Mouse (Mus musculus): Measurements from ENCODE around the gene Ptprcap. TPM values are rescaled to one million over a fixed set of nuclear protein-coding genes. Genes with fewer than 3 reads are reported as not detected.

The Ptprcap gene
- polyA plus RNA-seq, 1 experiment from 2014 or later, result 0.82 TPM

GRCm38 (mm10) chr19:4171393-4172290 lies 18.2 kb downstream of the Ptprcap start:
- H3K27ac ChIP-seq (replicated peaks in 1 of 2; ENCODE audit: control insufficient read depth in 1 of 2, insufficient read depth in 1 of 2, low read depth in 2 of 2, low read length in 2 of 2), result peak overlapping the region; percentile 57 to 84
- no peaks in the 10 kb centered on the region for H3K27me3 ChIP-seq (ENCODE audit: control insufficient read depth, insufficient read depth, low read length)
- peak; percentile 18; the same call in 1 of the 2 replicates for ATAC-seq (ENCODE audit: insufficient number of reproducible peaks, insufficient read depth, low FRiP score, low read depth)
- peaks cover 36 to 55% of the 10 kb centered on the region in 2 experiments for H3K4me1 ChIP-seq (ENCODE audit: control insufficient read depth in 2 of 2, insufficient read depth in 2 of 2, low read length in 2 of 2)
- peak overlapping the region; percentile 47 for H3K9ac ChIP-seq (ENCODE audit: low read length)
- H3K4me3 ChIP-seq (ENCODE audit: control insufficient read depth in 1 of 2, insufficient read depth in 1 of 2, low read depth in 1 of 2, low read length in 2 of 2), result no peak overlapping the region
- WGBS, result 46% methylated on average over 13 of the region's 13 CpGs
- peak overlapping the region; percentile 26 for H3K4me2 ChIP-seq (ENCODE audit: low read length)
- no peaks in the 10 kb centered on the region for H3K36me3 ChIP-seq (ENCODE audit: control insufficient read depth, insufficient read depth, low read length)
- H3K9me3 ChIP-seq (ENCODE audit: control insufficient read depth, low read length), result no peaks in the 10 kb centered on the region

DNA sequence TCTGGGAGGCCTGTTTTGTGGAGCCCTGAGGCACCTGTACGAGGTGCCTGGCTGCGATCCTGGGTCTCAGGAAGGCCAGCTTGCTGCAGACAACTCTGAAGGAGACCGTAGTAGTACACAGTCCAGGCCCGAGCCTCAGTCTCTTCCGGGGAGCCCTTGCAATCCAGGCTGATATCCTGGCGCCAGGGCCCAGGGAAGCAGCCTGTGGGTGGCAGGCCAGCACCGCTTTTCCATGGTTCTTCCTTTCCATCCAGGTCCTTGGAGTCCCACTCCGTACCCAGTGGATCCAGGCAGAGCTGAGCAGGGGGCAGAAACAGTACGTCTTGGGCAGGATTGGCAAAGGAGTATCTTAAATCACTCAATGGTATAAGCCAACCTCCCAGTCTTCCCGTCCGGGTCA lies 19.5 kb downstream of the Ptprcap start:
- WGBS, result 60% methylated on average over 11 of the region's 11 CpGs
- no peak for ATAC-seq (ENCODE audit: insufficient number of reproducible peaks, insufficient read depth, low FRiP score, low read depth)
- Histone ChIP-seq H3K4me2 (ENCODE audit: low read length) (no peak overlapping the region), H3K27ac (replicated peaks in 1 of 2; ENCODE audit: control insufficient read depth in 1 of 2, insufficient read depth in 1 of 2, low read depth in 2 of 2, low read length in 2 of 2) (peak overlapping the region in 1 of 2 experiments; percentile 84; a peak in 2 of 4 replicates), H3K4me3 (ENCODE audit: control insufficient read depth in 1 of 2, insufficient read depth in 1 of 2, low read depth in 1 of 2, low read length in 2 of 2) (no peak overlapping the region), H3K9me3 (ENCODE audit: control insufficient read depth, low read length) (no peaks in the 10 kb centered on the region), H3K9ac (ENCODE audit: low read length) (peak overlapping the region; percentile 21; the same call in 1 of the 2 replicates), H3K27me3 (ENCODE audit: control insufficient read depth, insufficient read depth, low read length) (no peaks in the 10 kb centered on the region), H3K4me1 (ENCODE audit: control insufficient read depth in 2 of 2, insufficient read depth in 2 of 2, low read length in 2 of 2) (peaks cover 31 to 50% of the 10 kb centered on the region in 2 experiments), H3K36me3 (ENCODE audit: control insufficient read depth, insufficient read depth, low read length) (no peaks in the 10 kb centered on the region)

- peak within 1 kb of the TSS; percentile 24 to 25 for H3K4me3 ChIP-seq (ENCODE audit: control insufficient read depth in 1 of 2, insufficient read depth in 1 of 2, low read depth in 1 of 2, low read length in 2 of 2)
- H3K9me3 ChIP-seq (ENCODE audit: control insufficient read depth, low read length), result no peaks in the 10 kb centered on the region
- H3K4me1 ChIP-seq (ENCODE audit: control insufficient read depth in 2 of 2, insufficient read depth in 2 of 2, low read length in 2 of 2), result peaks cover 25 to 41% of the 10 kb centered on the region in 2 experiments
- H3K4me2 ChIP-seq (ENCODE audit: low read length), result peak within 1 kb of the TSS; percentile 65
- H3K27ac ChIP-seq (replicated peaks in 1 of 2; ENCODE audit: control insufficient read depth in 1 of 2, insufficient read depth in 1 of 2, low read depth in 2 of 2, low read length in 2 of 2), result peak within 1 kb of the TSS; percentile 46 to 73
- 4% methylated on average over 11 of the region's 11 CpGs for WGBS
- H3K27me3 ChIP-seq (ENCODE audit: control insufficient read depth, insufficient read depth, low read length), result no peaks in the 10 kb centered on the region
- ATAC-seq (ENCODE audit: insufficient number of reproducible peaks, insufficient read depth, low FRiP score, low read depth), result peak; percentile 65
- H3K36me3 ChIP-seq (ENCODE audit: control insufficient read depth, insufficient read depth, low read length), result no peaks in the 10 kb centered on the region
- H3K9ac ChIP-seq (ENCODE audit: low read length), result peak within 1 kb of the TSS; percentile 69
Measured at GRCm38 (mm10) chr19:4175368-4175947, 22.1 kb downstream of the Ptprcap start, which contains the start of gene Carns1. TSS of gene Carns1 (minus strand) at chr19:4175479.

GRCm38 (mm10) chr19:4180411-4180810 lies 27.0 kb downstream of the Ptprcap start:
- Histone ChIP-seq H3K27me3 (ENCODE audit: control insufficient read depth, insufficient read depth, low read length) (no peaks in the 10 kb centered on the region), H3K4me3 (ENCODE audit: control insufficient read depth in 1 of 2, insufficient read depth in 1 of 2, low read depth in 1 of 2, low read length in 2 of 2) (no peak overlapping the region), H3K9ac (ENCODE audit: low read length) (no peak overlapping the region), H3K36me3 (ENCODE audit: control insufficient read depth, insufficient read depth, low read length) (no peaks in the 10 kb centered on the region), H3K9me3 (ENCODE audit: control insufficient read depth, low read length) (no peaks in the 10 kb centered on the region), H3K27ac (replicated peaks in 1 of 2; ENCODE audit: control insufficient read depth in 1 of 2, insufficient read depth in 1 of 2, low read depth in 2 of 2, low read length in 2 of 2) (no peak overlapping the region), H3K4me1 (ENCODE audit: control insufficient read depth in 2 of 2, insufficient read depth in 2 of 2, low read length in 2 of 2) (peaks cover 14 to 15% of the 10 kb centered on the region in 2 experiments), H3K4me2 (ENCODE audit: low read length) (no peak overlapping the region)
- ATAC-seq (ENCODE audit: insufficient number of reproducible peaks, insufficient read depth, low FRiP score, low read depth), result no peak
- 81% methylated on average over 7 of the region's 7 CpGs for WGBS

GRCm38 (mm10) chr19:4181892-4182291 lies 28.5 kb downstream of the Ptprcap start:
- no peak overlapping the region for H3K4me3 ChIP-seq (ENCODE audit: control insufficient read depth in 1 of 2, insufficient read depth in 1 of 2, low read depth in 1 of 2, low read length in 2 of 2)
- no peaks in the 10 kb centered on the region for H3K27me3 ChIP-seq (ENCODE audit: control insufficient read depth, insufficient read depth, low read length)
- no peak overlapping the region for H3K27ac ChIP-seq (replicated peaks in 1 of 2; ENCODE audit: control insufficient read depth in 1 of 2, insufficient read depth in 1 of 2, low read depth in 2 of 2, low read length in 2 of 2)
- no peaks in the 10 kb centered on the region for H3K9me3 ChIP-seq (ENCODE audit: control insufficient read depth, low read length)
- H3K36me3 ChIP-seq (ENCODE audit: control insufficient read depth, insufficient read depth, low read length), result no peaks in the 10 kb centered on the region
- no peak for ATAC-seq (ENCODE audit: insufficient number of reproducible peaks, insufficient read depth, low FRiP score, low read depth)
- no peak overlapping the region for H3K9ac ChIP-seq (ENCODE audit: low read length)
- H3K4me1 ChIP-seq (ENCODE audit: control insufficient read depth in 2 of 2, insufficient read depth in 2 of 2, low read length in 2 of 2), result peaks cover 15 to 19% of the 10 kb centered on the region in 2 experiments
- no peak overlapping the region for H3K4me2 ChIP-seq (ENCODE audit: low read length)
- 48% methylated on average over 3 of the region's 3 CpGs for WGBS

GRCm38 (mm10) chr19:4183689-4184088 lies 30.3 kb downstream of the Ptprcap start:
- no peaks in the 10 kb centered on the region for H3K27me3 ChIP-seq (ENCODE audit: control insufficient read depth, insufficient read depth, low read length)
- no peaks in the 10 kb centered on the region for H3K36me3 ChIP-seq (ENCODE audit: control insufficient read depth, insufficient read depth, low read length)
- H3K9ac ChIP-seq (ENCODE audit: low read length), result no peak overlapping the region
- no peak overlapping the region for H3K27ac ChIP-seq (replicated peaks in 1 of 2; ENCODE audit: control insufficient read depth in 1 of 2, insufficient read depth in 1 of 2, low read depth in 2 of 2, low read length in 2 of 2)
- H3K9me3 ChIP-seq (ENCODE audit: control insufficient read depth, low read length), result no peaks in the 10 kb centered on the region
- no peak for ATAC-seq (ENCODE audit: insufficient number of reproducible peaks, insufficient read depth, low FRiP score, low read depth)
- peaks cover 24 to 28% of the 10 kb centered on the region in 2 experiments for H3K4me1 ChIP-seq (ENCODE audit: control insufficient read depth in 2 of 2, insufficient read depth in 2 of 2, low read length in 2 of 2)
- 90% methylated on average over 2 of the region's 2 CpGs for WGBS
- no peak overlapping the region for H3K4me2 ChIP-seq (ENCODE audit: low read length)
- no peak overlapping the region for H3K4me3 ChIP-seq (ENCODE audit: control insufficient read depth in 1 of 2, insufficient read depth in 1 of 2, low read depth in 1 of 2, low read length in 2 of 2)

DNA sequence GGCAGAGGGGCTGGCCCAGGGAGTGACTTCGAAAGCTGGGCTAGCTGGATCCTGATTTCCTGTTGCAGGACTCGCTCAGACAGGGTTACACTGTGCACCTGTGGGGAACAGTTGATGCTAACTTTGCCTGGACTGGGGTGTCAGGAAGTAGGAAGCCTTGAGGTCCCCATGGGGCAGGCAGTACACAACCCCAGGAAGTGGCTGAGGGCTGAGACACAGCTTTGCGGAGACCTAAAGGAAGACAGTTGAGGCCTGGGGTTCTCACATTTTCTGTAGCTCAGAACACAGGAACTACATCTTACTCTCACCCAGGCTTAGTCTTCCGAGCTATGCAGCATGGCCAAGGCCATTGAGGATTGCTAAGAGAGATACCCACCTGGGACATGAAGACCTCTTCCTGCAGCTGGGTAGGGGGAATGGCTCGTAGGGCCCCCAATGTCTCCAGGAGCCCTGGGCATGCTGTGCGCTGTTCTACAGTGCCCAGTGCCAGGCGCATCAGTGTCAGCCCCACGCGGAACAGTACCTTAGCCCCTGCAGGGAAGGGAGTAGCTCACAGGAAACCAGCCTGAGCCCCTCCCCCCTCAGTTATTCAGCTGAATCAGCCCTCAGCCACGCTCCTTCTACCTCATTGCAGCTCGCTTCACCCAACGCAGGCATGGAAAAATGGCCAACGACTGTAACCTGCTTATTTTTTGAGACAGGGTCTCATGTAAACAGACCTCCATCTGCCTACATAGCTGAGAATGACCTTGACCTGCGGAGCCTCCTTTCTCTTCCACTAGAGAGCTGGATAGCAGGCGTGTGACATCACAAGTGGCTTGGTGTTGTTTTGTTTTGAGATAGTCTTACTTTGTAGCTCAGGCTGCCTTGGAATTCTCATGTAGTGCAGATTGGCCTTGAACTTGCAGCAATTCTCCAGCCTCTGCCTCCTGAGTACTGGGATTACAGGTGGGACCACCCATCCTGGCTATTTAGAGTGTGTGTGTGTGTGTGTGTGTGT lies 31.9 kb downstream of the Ptprcap start:
- Histone ChIP-seq H3K4me3 (ENCODE audit: control insufficient read depth in 1 of 2, insufficient read depth in 1 of 2, low read depth in 1 of 2, low read length in 2 of 2) (no peak overlapping the region), H3K9ac (ENCODE audit: low read length) (no peak overlapping the region), H3K9me3 (ENCODE audit: control insufficient read depth, low read length) (no peaks in the 10 kb centered on the region), H3K36me3 (ENCODE audit: control insufficient read depth, insufficient read depth, low read length) (no peaks in the 10 kb centered on the region), H3K4me2 (ENCODE audit: low read length) (peak overlapping the region; percentile 16; the same call in 1 of the 2 replicates), H3K27ac (replicated peaks in 1 of 2; ENCODE audit: control insufficient read depth in 1 of 2, insufficient read depth in 1 of 2, low read depth in 2 of 2, low read length in 2 of 2) (peak overlapping the region; percentile 2 to 42; a peak in 2 of 4 replicates), H3K27me3 (ENCODE audit: control insufficient read depth, insufficient read depth, low read length) (no peaks in the 10 kb centered on the region), H3K4me1 (ENCODE audit: control insufficient read depth in 2 of 2, insufficient read depth in 2 of 2, low read length in 2 of 2) (peaks cover 24 to 28% of the 10 kb centered on the region in 2 experiments)
- no peak for ATAC-seq (ENCODE audit: insufficient number of reproducible peaks, insufficient read depth, low FRiP score, low read depth)
- WGBS, result 45% methylated on average over 15 of the region's 15 CpGs

Data from heart, embryonic 14.5 days (tissue).